Mouse (Mus musculus): Measurements from ENCODE around the gene Gm44511.
A peak's percentile ranks its signal among the peaks of the same experiment; 100 is the strongest.
"Not testable (repeated sequence)": the region's sequence is repeated elsewhere in the genome, so short reads cannot be mapped to it uniquely, and the experiment has no call there.

Gene Gm44511

DNA sequence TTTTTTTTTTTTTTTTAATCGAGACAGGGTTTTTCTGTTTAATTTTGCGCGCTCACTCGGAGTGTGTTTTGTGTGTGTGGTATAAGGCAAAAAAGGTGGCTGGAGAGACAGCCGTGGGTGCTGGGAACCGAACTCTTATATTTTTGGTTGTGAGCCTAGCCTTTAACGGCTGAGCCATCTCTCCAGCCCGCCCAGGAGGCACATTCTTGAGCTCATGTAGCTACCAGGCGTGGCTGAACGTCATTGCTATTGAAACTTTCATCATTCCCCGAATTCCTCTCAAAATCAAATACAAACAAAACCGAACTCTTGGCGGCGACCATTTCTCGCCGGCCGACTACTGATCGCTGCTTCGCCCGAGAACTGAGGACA, 27.4 kb downstream of the Gm44511 start:
- peak; percentile 76 to 83 for DNase-seq

DNA sequence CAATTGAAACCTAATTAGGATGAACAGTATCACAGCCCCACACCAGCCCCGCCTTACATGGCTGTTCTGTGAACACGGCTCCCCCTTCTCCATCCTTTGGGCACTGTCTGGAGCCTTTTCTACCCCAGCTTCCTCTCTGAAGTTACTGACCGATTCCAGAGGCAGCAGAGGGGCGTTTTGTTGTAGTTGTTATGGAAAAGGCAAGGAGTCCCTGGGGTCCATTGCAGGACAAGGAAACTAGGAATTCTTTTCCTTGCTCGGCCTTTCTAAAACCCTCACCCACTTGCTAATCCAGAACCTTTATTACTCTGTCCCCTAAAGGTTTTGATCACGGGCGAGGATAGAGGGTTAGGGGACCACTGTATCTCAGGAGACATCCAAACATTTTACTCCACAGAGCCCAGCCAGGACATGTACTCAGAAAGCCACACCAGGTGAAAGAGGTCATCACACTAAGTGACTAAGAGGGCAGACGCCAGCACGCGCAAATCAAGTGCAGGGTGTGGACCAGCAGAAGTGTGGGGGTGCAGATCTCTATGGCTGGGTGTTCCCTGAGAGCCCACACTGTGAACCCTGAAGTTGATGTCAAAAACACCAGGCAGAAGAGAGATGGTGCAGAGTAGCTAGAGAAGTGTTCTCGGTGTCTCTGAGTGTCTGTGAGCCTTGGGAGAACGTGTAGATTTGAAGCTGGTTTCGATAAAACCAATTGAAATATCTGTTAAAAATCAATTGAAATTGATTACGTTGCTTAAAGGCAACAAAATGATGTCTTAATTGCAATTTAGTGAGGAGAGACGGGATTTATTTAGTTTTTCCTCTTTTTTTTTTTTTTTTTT, 28.0 kb downstream of the Gm44511 start:
- DNase-seq: peak; percentile 24 to 35

GRCm38 (mm10) chr6:128797185-128797905, 28.8 kb downstream of the Gm44511 start:
- DNase-seq: no peak

DNA sequence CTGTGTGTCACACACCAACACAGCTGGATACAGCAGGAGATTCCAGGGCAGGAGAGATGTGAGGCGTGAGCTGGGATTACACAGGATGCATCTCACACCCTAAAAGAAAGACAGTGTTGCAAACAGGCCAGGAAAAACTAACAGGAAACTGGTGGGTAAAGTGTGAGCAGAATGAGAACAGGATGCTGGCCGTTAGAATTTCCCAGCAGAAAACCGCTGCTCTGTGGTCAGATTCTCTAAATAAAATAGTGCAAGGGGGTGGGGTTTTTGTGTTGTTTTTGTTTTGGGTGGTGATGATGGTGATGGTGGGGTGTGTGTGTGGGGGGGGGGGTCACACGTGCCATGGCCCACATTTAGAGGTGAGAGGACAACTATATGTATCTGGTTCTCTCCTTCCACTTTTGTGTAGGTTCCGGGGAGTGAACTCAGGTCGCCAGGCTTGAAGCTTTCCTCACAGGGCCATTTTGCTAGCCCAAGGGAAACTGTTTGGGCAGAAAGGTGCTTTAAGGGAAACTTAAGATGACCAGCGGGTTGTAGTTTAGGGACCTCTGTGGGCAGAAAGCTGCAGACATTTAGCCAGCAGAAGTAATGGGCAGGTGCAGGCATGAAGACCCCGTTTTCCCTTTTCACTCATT, 29.7 kb downstream of the Gm44511 start:
- no peak for DNase-seq

DNA sequence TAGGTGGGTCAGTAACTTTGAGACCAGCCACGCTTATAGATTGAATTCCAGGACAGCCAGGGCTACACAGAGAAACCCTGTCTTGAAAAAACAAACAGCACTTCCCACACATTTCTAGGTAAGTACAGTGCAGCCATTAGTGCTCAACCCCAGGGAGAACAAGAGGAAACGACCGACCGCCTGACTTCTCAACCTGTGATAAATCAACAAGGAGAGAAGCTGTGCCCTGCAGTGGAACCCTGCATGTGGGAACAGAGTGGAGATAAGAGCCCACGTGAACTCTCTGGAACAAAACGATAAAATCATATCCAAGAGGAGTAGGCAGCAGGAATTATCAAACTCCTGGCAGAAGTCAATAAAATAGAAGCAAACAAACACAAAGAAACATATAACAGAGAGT, 32.4 kb downstream of the Gm44511 start:
- DNase-seq: no peak

DNA sequence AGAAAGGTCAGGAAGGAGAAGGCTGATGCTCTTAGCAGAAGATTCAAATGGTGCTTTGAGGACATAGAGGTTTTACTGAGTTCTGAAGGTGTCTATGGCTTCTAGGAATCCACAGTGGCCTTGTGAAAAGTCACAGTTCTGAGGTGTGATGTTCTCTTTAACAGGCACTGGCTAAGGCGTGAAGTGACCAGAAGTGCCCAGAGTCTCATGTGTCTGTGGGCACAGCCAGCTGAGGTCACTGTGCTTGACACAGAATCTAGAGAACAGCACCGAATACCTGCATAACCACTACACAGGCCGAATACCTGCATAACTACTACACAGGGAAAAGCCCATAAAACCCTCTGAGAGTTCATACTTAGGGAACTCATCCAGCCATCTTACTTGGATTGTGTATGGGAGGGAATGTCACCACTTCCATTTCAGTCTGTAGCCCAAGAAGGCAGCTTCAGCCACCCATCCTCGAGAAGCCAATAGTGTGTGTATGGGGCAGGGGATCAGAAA, 35.6 kb downstream of the Gm44511 start:
- not testable (repeated sequence) for DNase-seq

DNA sequence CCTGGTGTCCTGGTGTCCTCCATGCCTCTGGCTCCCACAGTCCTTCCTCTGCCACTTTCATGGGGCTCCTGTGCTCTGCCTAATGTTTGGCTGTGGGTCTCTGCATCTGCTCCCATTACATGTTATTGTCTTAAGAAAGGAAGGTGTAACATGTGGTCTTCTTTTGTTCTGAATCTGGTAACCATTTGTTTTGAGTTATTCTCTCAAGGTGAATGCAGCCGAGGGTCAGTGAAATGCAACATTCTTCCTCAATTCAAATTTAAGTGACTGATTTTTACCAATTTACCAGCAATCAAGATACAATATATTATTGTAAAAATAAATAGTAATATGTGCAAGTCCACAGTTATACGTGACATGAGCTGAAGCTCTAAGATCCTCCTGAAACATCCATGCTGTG, 37.0 kb downstream of the Gm44511 start, which contains the start of gene Klrb1c:
Gene Klrb1c, minus strand, starts transcription at position 101 of the 400 bp plus-strand sequence.
- DNase-seq: no peak

GRCm38 (mm10) chr6:128788517-128788916, 37.6 kb downstream of the Gm44511 start:
- DNase-seq: no peak

DNA sequence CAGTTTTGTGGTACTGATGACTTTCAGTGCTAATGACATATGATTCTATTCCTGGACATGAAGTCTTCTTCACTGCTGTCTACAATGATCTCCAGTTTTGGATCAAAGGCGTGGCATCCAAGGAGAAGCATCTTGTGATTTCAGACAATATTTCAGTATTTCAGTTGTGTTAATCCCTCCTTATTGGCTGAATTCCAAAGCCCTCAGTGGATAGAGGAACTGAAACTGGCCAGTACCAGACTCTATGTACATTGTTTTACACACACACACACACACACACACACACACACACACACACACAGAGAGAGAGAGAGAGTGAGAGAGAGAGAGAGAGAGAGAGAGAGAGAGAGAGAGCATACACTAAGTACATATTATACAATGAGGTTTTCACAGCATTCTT, 39.7 kb downstream of the Gm44511 start:
- not testable (repeated sequence) for DNase-seq

DNA sequence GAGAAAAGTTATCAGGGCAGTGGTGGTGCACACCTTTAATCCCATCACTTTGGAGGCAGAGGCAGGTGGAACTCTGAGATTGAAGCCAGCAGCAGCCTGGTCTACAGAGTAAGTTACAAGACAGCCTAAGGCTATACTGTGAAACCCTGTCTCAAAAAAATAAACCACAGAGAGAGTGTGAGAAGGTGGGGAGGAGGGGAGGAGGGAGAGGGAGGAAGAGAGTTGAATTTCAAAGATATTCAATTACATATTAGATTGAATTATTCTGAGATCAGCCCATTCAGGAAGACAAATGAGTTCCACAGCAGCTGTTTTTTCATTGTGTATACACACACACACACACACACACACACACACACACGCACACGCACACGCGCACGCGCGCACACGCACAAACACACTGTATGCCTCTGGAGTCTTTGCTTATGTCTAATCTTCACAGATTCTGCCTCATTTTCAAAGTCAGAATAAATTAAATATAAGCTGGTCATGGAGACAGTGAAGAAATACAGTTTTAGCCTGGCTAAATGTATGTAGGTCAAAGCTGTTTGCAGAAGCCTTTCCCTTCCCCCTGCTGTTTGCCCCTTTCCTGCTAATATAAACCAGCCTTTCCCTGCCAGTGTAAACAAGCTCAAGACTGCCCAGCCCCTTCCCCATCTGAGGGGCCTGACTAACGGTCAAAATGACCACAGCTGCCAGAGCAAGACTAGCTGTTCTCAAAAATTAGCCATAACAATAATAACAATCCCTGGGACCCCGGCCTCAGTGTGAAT, 56.4 kb downstream of the Gm44511 start:
- no peak for DNase-seq

GRCm38 (mm10) chr6:128768047-128768446, 58.1 kb downstream of the Gm44511 start:
- DNase-seq: no peak

DNA sequence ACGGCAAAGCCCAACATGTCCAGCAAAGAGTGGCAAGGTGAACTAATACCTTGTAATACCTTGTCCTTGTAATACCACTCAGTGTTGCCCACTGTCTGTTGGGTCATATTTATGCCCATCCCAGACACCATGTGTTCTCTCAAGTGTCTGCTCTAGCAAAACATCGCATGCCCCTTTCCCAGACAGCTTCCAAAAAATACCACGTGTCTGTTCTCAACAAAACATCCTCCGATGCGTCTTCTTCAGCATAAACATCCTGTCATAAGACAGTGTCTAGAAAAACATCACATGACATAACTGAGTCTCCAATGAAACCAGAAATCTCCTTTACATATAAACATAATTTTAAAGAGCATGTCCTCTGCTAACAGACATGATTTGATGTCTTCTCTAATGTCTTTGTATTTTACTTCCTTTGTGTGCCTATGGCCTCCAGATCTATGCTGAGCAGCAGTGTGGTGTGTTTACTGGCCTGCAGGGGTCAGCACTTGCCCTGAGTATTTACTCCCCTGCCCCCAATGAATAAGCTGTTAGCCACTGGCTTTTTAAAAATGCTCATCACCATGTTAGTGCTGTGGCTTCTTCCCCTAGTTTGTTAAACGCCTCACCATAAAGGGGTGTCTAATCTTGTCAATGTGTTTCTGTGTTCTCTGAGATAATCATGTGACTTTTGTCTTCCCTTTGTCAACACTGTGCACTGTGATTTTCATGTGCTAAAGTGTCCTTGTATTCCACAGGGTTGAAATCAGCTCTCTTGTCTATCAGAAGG, 59.4 kb downstream of the Gm44511 start:
- peak; percentile 47 to 60 for DNase-seq

DNA sequence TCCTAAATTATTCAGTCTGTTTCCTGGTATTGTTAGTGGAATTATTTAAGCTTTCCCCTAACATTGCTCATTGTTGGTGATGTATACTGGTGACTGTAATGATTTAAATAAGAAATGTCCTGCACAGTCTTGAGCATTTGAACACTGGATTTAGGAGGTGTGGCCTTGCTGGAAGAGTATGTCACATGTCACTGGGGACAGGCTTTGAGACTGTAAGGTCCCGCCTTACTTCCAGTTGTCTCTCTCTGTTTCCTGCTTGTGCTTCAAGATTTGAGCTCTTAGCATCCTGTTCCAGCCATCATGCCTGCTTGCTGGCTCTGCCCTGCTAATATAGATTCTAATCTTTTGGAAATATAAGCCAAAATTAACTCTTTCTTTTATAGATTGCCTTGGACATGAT, 60.9 kb downstream of the Gm44511 start:
- no peak for DNase-seq

GRCm38 (mm10) chr6:128764598-128764997, 61.5 kb downstream of the Gm44511 start:
- no peak for DNase-seq

DNA sequence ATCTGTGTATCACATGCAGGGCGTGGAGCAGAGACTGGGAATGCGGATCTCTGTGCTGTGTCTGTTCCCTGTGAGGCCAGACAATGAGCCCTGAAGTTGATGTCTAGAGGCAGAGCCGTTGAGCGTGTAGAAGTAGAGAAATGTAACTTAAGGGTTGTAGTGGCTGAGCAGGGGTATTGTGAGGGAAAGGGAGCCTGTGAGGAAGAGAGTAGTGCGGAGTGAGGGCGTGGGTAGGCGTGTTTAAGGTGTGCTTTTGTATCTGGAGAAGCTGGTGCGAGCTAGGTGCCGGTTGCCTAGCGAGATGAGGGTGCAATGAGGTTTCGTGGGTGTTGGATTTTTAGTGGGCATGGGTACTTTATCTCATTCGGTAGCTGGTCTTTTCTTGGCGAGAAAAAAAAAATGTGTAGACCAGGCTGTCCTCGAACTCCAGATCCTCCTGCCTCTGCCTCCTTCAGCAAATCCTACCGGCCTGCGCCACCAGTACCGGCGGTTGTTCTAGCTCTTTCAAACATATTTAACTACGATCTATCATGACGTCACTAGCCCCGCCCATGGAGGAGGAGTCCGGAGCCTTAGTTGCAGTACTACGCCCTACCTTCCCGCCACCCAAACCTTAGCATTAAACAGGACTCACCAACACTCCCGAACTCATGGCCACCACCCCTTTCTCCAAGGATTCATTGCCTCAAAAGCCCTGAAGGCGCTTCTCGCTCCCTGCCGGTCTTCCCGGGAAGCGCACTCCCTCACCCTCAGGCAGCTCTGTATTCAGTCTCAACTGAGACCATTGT, 62.2 kb downstream of the Gm44511 start:
- DNase-seq: peak; percentile 95 to 96

- not testable (repeated sequence) for DNase-seq
These were observed 63.0 kb downstream of the Gm44511 start for GRCm38 (mm10) chr6:128762892-128763670.

GRCm38 (mm10) chr6:128761144-128761540, 65.0 kb downstream of the Gm44511 start:
- DNase-seq: no peak

GRCm38 (mm10) chr6:128760416-128761143, 65.5 kb downstream of the Gm44511 start:
- DNase-seq: peak; percentile 87 to 91

GRCm38 (mm10) chr6:128760016-128760415, 66.1 kb downstream of the Gm44511 start:
- DNase-seq: peak; percentile 89 to 93

Data from lung, postnatal 4 days (tissue).